Mouse (Mus musculus): ENCODE results near the gene Fosl1. TPM values are rescaled to one million over a fixed set of nuclear protein-coding genes. Genes with fewer than 3 reads are reported as not detected.

The Fosl1 gene
- polyA plus RNA-seq, 1 experiment from 2014 or later, result 0.59 TPM

Other genes with a start within 250 kb of the Fosl1 start
- 36.3 and 41.0 TPM in 2 replicates for gene Pacs1, start 174.4 kb upstream of the Fosl1 start, polyA plus RNA-seq (2015; fragmentation: Nextera tagmentation; extraction: Ambion mirVana)
- 344 and 351 TPM in 2 replicates for gene Sf3b2, start 152.1 kb upstream of the Fosl1 start, polyA plus RNA-seq (2015; fragmentation: Nextera tagmentation; extraction: Ambion mirVana)
- gene Gal3st3, start 149.2 kb upstream of the Fosl1 start, polyA plus RNA-seq (2015; fragmentation: Nextera tagmentation; extraction: Ambion mirVana), result 34.1 and 34.6 TPM in 2 replicates
- gene Catsper1, start 111.8 kb upstream of the Fosl1 start, polyA plus RNA-seq (2015; fragmentation: Nextera tagmentation; extraction: Ambion mirVana), result not detected in 2 replicates
- gene Cst6, start 98.0 kb upstream of the Fosl1 start, polyA plus RNA-seq (2015; fragmentation: Nextera tagmentation; extraction: Ambion mirVana), result 8.9 and 9.7 TPM in 2 replicates
- gene Eif1ad, start 80.8 kb upstream of the Fosl1 start, polyA plus RNA-seq (2015; fragmentation: Nextera tagmentation; extraction: Ambion mirVana), result 51.1 and 55.2 TPM in 2 replicates
- 311 and 317 TPM in 2 replicates for gene Banf1, start 80.4 kb upstream of the Fosl1 start, polyA plus RNA-seq (2015; fragmentation: Nextera tagmentation; extraction: Ambion mirVana)
- 72.2 and 74.8 TPM in 2 replicates for gene Sart1, start 58.8 kb upstream of the Fosl1 start, polyA plus RNA-seq (2015; fragmentation: Nextera tagmentation; extraction: Ambion mirVana)
- gene Tsga10ip, start 45.0 kb upstream of the Fosl1 start, polyA plus RNA-seq (2015; fragmentation: Nextera tagmentation; extraction: Ambion mirVana), result 0.20 TPM in 1 of 2 replicates, not detected in the other
- gene Drap1, start 22.6 kb upstream of the Fosl1 start, polyA plus RNA-seq (2015; fragmentation: Nextera tagmentation; extraction: Ambion mirVana), result 318 and 326 TPM in 2 replicates
- 69.5 and 75.5 TPM in 2 replicates for gene AI837181, start 22.4 kb upstream of the Fosl1 start, polyA plus RNA-seq (2015; fragmentation: Nextera tagmentation; extraction: Ambion mirVana)
- 10.7 and 11.1 TPM in 2 replicates for gene Ccdc85b, start 10.3 kb downstream of the Fosl1 start, polyA plus RNA-seq (2015; fragmentation: Nextera tagmentation; extraction: Ambion mirVana)
- 163 and 164 TPM in 2 replicates for gene Fibp, start 13.1 kb downstream of the Fosl1 start, polyA plus RNA-seq (2015; fragmentation: Nextera tagmentation; extraction: Ambion mirVana)
- gene Ctsw, start 21.0 kb downstream of the Fosl1 start, polyA plus RNA-seq (2015; fragmentation: Nextera tagmentation; extraction: Ambion mirVana), result 3.2 and 5.6 TPM in 2 replicates
- gene Efemp2, start 26.4 kb downstream of the Fosl1 start, polyA plus RNA-seq (2015; fragmentation: Nextera tagmentation; extraction: Ambion mirVana), result 56.9 and 60.8 TPM in 2 replicates
- 40.4 and 43.2 TPM in 2 replicates for gene Mus81, start 40.9 kb downstream of the Fosl1 start, polyA plus RNA-seq (2015; fragmentation: Nextera tagmentation; extraction: Ambion mirVana)
- 3,494 and 3,643 TPM in 2 replicates for gene Cfl1, start 42.9 kb downstream of the Fosl1 start, polyA plus RNA-seq (2015; fragmentation: Nextera tagmentation; extraction: Ambion mirVana)
- gene 1700020D05Rik, start 56.2 kb downstream of the Fosl1 start, polyA plus RNA-seq (2015; fragmentation: Nextera tagmentation; extraction: Ambion mirVana), result not detected in 2 replicates
- 69.9 and 74.3 TPM in 2 replicates for gene Snx32, start 63.0 kb downstream of the Fosl1 start, polyA plus RNA-seq (2015; fragmentation: Nextera tagmentation; extraction: Ambion mirVana)
- 0.11 TPM in 1 of 2 replicates, not detected in the other for gene Ovol1, start 113.1 kb downstream of the Fosl1 start, polyA plus RNA-seq (2015; fragmentation: Nextera tagmentation; extraction: Ambion mirVana)
- 2.9 and 3.5 TPM in 2 replicates for gene Ap5b1, start 120.5 kb downstream of the Fosl1 start, polyA plus RNA-seq (2015; fragmentation: Nextera tagmentation; extraction: Ambion mirVana)
- 79.2 and 87.8 TPM in 2 replicates for gene Rnaseh2c, start 154.3 kb downstream of the Fosl1 start, polyA plus RNA-seq (2015; fragmentation: Nextera tagmentation; extraction: Ambion mirVana)
- gene Kat5, start 162.7 kb downstream of the Fosl1 start, polyA plus RNA-seq (2015; fragmentation: Nextera tagmentation; extraction: Ambion mirVana), result 72.3 and 77.2 TPM in 2 replicates
- gene Rela, start 189.9 kb downstream of the Fosl1 start, polyA plus RNA-seq (2015; fragmentation: Nextera tagmentation; extraction: Ambion mirVana), result 33.8 and 36.5 TPM in 2 replicates
- 19.1 and 19.8 TPM in 2 replicates for gene Sipa1, start 216.2 kb downstream of the Fosl1 start, polyA plus RNA-seq (2015; fragmentation: Nextera tagmentation; extraction: Ambion mirVana)
- gene Map3k11, start 241.2 kb downstream of the Fosl1 start, polyA plus RNA-seq (2015; fragmentation: Nextera tagmentation; extraction: Ambion mirVana), result 17.4 and 18.0 TPM in 2 replicates
- gene Pcnx3, start 241.4 kb downstream of the Fosl1 start, polyA plus RNA-seq (2015; fragmentation: Nextera tagmentation; extraction: Ambion mirVana), result 23.0 TPM in 2 replicates

All from neural tube, embryonic 13.5 days (tissue).